Mouse (Mus musculus) lung, postnatal 14 days (tissue): ENCODE data around the gene Asb16.
A peak's percentile ranks its signal among the peaks of the same experiment; 100 is the strongest.

Experiments
- DNase-seq: peaks from one replicate; pipeline ENCODE4 v3.0.0; 2021

Gene Asb16

GRCm38 (mm10) chr11:102311966-102312365, 43.4 kb downstream of the Asb16 start:
- no peak for DNase-seq

DNA sequence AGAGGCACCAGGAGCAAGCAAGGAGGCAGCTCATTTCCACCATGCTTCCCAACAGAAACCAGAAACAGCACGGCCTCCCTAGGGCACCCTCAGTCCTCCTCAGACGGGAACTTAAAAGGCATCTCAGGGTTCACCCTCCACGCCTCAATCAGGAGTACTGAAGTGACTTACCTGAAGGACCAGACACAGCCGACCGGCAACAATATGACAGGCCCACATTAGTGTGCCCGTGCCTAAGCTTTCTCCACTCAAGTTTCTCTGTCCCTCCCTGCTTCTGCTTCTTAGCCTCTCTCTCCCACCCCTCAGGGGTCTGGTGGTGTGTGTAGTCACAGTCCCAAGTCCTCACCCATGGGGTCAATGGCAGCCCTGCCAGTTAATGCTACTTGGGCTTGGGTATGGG, 44.0 kb downstream of the Asb16 start:
- DNase-seq: no peak

DNA sequence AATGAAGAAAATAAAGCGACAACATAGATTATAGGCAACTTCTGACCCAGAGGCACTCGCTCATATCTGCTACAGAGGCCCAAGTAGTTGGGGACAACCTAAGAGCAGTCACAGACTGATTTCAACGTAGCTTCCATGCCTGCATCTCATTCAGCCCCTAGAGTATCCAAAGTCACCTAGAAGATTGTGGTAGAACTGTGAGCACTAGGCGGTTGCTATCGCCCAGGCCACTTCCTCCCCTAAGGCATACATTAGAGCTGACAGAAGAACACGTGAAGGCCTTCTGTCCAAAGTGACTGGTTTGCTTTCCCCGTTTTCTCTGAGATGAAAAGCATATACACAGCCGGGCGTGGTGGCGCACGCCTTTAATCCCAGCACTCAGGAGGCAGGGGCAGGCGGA, 45.8 kb downstream of the Asb16 start:
- no peak for DNase-seq

GRCm38 (mm10) chr11:102315690-102316571, 47.4 kb downstream of the Asb16 start:
- DNase-seq: no peak

DNA sequence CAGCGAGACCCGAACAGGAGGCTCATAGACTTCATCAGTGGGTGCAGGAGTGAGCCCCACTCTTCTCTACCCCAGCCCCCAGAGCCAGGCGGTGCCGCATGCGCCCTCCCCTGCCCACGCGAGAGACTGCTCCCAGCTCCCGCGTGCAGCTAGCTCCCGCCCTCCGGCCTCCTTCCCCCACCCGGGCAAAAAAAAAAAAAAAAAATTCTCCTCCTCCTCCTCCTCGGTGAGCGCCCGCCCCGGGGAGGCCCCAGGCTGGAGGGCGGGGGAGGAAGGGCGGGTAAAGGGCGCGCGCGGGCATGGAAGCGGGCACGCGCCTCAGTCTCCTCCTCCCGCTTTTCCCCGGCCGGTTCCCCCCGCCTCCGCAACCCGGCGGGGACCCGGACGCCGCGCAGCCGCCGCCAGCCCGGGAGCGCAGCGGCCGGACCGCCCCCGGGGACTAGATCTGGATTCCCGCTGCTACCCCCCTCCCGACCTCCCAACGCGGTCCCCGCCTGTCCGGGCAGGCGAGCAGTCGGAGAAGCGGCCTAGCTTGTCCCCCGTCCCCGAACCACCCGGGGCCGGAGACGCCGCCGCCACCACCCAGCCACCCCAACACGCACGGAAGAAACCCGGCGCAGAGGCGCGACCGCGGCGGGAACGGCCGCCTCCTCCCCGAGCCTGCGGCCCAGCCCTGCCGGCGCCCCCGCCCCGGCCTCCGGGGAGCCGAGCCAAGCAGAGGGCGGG, 48.2 kb downstream of the Asb16 start:
- DNase-seq: peak; percentile 92

DNA sequence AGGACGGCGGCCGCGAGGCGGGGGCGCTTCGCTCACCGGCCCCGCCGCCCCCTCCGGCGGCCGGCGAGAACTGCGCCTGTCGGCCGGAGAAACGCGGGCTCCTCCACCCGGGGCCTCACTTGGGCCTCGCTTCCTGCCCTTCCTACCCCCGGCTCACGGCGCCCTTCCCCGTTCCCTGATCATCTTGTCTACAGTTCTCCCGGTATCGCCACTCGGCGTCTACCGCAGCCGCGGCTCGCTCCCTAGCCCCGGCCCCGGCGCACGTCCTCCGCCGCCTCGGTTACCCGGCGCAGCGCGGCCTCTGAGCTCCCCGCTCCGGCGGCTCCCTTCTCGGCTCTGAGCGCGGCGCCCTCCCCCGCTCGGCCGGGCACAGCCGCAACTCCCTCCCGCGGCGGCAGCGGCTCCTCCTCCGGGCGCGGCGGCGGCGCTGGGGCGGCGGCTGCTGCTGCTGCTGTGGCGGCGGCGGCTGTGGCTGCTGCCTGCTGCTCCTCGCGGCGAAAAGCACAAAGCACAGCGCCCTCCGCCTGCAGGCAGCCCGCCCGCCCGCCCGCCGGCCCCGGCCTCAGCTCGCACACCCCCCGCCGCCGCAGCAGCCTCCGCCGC, 48.9 kb downstream of the Asb16 start:
- DNase-seq: peak; percentile 53

- peak; percentile 76 for DNase-seq
Measured at GRCm38 (mm10) chr11:102317901-102318575, 49.5 kb downstream of the Asb16 start.

- DNase-seq: peak; percentile 66
Measured at GRCm38 (mm10) chr11:102318576-102319409, 50.2 kb downstream of the Asb16 start.

GRCm38 (mm10) chr11:102319410-102319792, 50.9 kb downstream of the Asb16 start, which contains the start of gene Ubtf:
Gene Ubtf, minus strand, starts transcription at chr11:102319742.
- peak; percentile 76 for DNase-seq

GRCm38 (mm10) chr11:102319941-102320685, 51.6 kb downstream of the Asb16 start:
- peak; percentile 86 for DNase-seq

GRCm38 (mm10) chr11:102320686-102321005, 52.1 kb downstream of the Asb16 start:
- peak; percentile 75 for DNase-seq

DNA sequence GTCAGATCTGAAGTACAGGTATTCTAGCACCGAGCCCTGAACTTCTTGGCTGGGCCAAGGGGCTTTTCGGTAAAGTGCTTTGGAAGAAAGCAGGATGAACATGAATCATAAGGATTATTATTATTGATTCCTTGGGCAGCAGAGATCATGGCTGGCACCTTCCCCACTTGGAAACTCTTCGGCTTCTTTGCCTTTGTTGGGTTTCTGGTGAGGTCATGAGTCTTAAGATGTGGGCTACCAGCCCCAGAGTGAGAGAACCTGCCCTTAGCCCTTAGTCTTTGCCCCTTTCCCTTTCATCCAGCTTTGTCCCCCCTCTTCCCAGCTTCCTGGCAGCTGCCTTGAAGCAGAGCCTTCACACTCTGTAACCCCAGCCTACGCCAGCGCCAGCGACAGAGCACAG, 53.4 kb downstream of the Asb16 start:
- DNase-seq: no peak

DNA sequence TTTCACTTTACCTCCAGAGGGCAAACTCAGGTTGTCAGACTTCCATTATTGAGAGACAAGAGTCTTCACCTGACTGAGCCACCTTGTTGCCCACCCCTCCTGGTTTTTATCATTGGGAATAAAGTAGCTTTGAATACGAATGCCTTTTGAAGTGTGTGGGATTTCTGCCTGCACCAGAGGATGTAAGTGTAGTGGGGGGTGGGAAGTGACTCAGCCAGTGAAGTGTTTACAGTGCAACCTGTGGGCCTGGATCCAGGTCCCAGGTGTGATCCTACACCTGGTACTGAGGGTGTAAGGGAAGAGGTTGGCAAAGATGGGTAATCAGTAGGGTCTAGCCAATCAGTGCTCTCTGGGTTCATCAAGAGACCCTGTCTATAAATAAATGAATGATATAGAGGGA, 55.0 kb downstream of the Asb16 start:
- DNase-seq: no peak

DNA sequence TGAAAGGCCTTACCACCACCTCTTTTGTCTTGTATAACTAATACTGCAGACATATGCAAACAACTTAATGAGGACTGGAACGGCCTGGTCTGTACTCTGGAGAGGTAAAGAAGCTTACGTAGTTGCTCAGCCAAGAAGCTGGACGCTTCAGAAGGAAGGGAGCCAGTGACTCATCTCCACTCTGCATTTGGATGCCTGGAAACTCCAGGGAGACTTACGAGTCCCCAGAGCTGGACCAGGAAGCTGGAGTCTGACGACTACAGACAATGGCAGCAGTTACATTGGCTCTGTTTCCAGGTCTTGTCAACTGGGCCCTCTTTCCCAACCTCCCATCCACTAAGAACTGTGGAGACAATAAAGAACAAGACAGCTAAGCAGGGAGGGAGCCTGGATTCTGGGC, 58.7 kb downstream of the Asb16 start:
- DNase-seq: no peak

- no peak for DNase-seq
Measured at GRCm38 (mm10) chr11:102327839-102328238, 59.3 kb downstream of the Asb16 start.
